Mouse (Mus musculus) neutrophil, adult 5-6 weeks (primary cell): Measurements from ENCODE around the gene Cd163. TPM values are rescaled to one million over a fixed set of nuclear protein-coding genes. Genes with fewer than 3 reads are reported as not detected.
A peak's percentile ranks its signal among the peaks of the same experiment; 100 is the strongest.

Source experiments
- ATAC-seq: fragments of 151-379, 151-347 bp; 2 replicates; pipeline ENCODE4 v1.8.0; 2017; ENCODE audit warnings: mild to moderate bottlenecking, moderate TSS enrichment; ENCODE audit not compliant: insufficient number of reproducible peaks, poor library complexity, low FRiP score, severe bottlenecking; ENCODE audit errors: extremely low read depth
- total RNA-seq: library from RNA; stranded (forward); fragments of 200-1000 nt; gene quantifications from 2 replicates; pipeline ENCODE4 v1.2.3, GENCODE M21; 2017

Cd163 gene
- total RNA-seq: 0.23 and 0.61 TPM in 2 replicates

- no peak for ATAC-seq
Observed at GRCm38 (mm10) chr6:124304356-124304755, at the start of gene Cd163. Gene Cd163, plus strand, starts transcription at chr6:124304656.

GRCm38 (mm10) chr6:124255721-124256470 is 48.6 kb upstream of the Cd163 start:
- no peak for ATAC-seq

- peak; percentile 75 for ATAC-seq
Observed at GRCm38 (mm10) chr6:124260198-124260931, 44.1 kb upstream of the Cd163 start.

- ATAC-seq: peak; percentile 97
Observed at GRCm38 (mm10) chr6:124262696-124263095, 41.8 kb upstream of the Cd163 start.

- peak; percentile 97 for ATAC-seq
Observed at GRCm38 (mm10) chr6:124273231-124273880, 31.1 kb upstream of the Cd163 start.

GRCm38 (mm10) chr6:124277641-124278040 is 26.8 kb upstream of the Cd163 start:
- no peak for ATAC-seq

GRCm38 (mm10) chr6:124278291-124278690 is 26.2 kb upstream of the Cd163 start:
- no peak for ATAC-seq

GRCm38 (mm10) chr6:124282731-124283130 is 21.7 kb upstream of the Cd163 start:
- ATAC-seq: peak; percentile 41; the same call in 1 of the 2 replicates

- ATAC-seq: peak; percentile 56; the same call in 1 of the 2 replicates
Observed at GRCm38 (mm10) chr6:124297378-124297777, 7.1 kb upstream of the Cd163 start.

GRCm38 (mm10) chr6:124301447-124302192 is 2.8 kb upstream of the Cd163 start:
- no peak for ATAC-seq

- no peak for ATAC-seq
Observed at GRCm38 (mm10) chr6:124308935-124309334, 4.5 kb downstream of the Cd163 start.

GRCm38 (mm10) chr6:124312292-124312691 is 7.8 kb downstream of the Cd163 start:
- ATAC-seq: no peak

GRCm38 (mm10) chr6:124320371-124320770 is 15.9 kb downstream of the Cd163 start:
- ATAC-seq: no peak

- ATAC-seq: peak; percentile 47; the same call in 1 of the 2 replicates
Observed at GRCm38 (mm10) chr6:124321481-124322475, 17.3 kb downstream of the Cd163 start.

- ATAC-seq: no peak
Observed at GRCm38 (mm10) chr6:124328394-124328991, 24.0 kb downstream of the Cd163 start.

- ATAC-seq: no peak
Observed at GRCm38 (mm10) chr6:124329622-124330021, 25.2 kb downstream of the Cd163 start.

GRCm38 (mm10) chr6:124345096-124345495 is 40.6 kb downstream of the Cd163 start:
- no peak for ATAC-seq
